Mouse (Mus musculus) MEL (cell line): ENCODE measurements around the gene Lmo2. TPM values are rescaled to one million over a fixed set of nuclear protein-coding genes. Genes with fewer than 3 reads are reported as not detected.
A peak's percentile ranks its signal among the peaks of the same experiment; 100 is the strongest.

Experiments
- DNase-seq: peaks from one replicate; pipeline ENCODE4 v3.0.0; 2011; ENCODE audit warnings: low read depth, low spot score
- H3K27ac ChIP-seq: 2 replicates; pipeline ENCODE4 v1.5.1; 2012; ENCODE audit warnings: low read depth, mild to moderate bottlenecking, control low read depth, low read length, moderate library complexity; ENCODE audit not compliant: control insufficient read depth
- H3K27me3 ChIP-seq, 2 experiments: fragments of 150-350 bp in 1 of 2; sonication (generic) in 1 of 2; 2 replicates each; pipeline ENCODE4 v1.6.1; 2012; ENCODE audit warnings: low read length in 2 of 2, mild to moderate bottlenecking in 2 of 2, improper control_type of control experiment in 1 of 2, moderate library complexity in 1 of 2; ENCODE audit not compliant: insufficient read depth in 2 of 2, control insufficient read depth in 1 of 2
- H3K36me3 ChIP-seq, 2 experiments: 2 replicates each; pipeline ENCODE4 v1.6.1; 2012 to 2014; ENCODE audit warnings: low read length in 2 of 2, improper control_type of control experiment in 1 of 2, inconsistent platforms in 1 of 2, mild to moderate bottlenecking in 1 of 2; ENCODE audit not compliant: insufficient read depth in 2 of 2, control insufficient read depth in 1 of 2
- H3K4me1 ChIP-seq, 2 experiments: fragments of 150-350 bp in 1 of 2; sonication (generic) in 1 of 2; 2 replicates each; pipeline ENCODE4 v1.6.1; 2012; ENCODE audit warnings: low read length in 2 of 2, improper control_type of control experiment in 1 of 2, mild to moderate bottlenecking in 1 of 2; ENCODE audit not compliant: insufficient read depth in 2 of 2, control insufficient read depth in 1 of 2
- H3K4me3 ChIP-seq, 2 experiments: fragments of 150-350 bp in 1 of 2; sonication (generic) in 1 of 2; 2 replicates each; pipeline ENCODE4 v1.5.1; 2012; ENCODE audit warnings: low read depth in 2 of 2, low read length in 2 of 2, mild to moderate bottlenecking in 2 of 2, moderate library complexity in 2 of 2, control low read depth in 1 of 2, improper control_type of control experiment in 1 of 2; ENCODE audit not compliant: control insufficient read depth in 1 of 2, insufficient read depth in 1 of 2
- H3K79me2 ChIP-seq: 2 replicates; pipeline ENCODE4 v1.6.1; 2012; ENCODE audit warnings: mild to moderate bottlenecking, low read length, moderate library complexity; ENCODE audit not compliant: control insufficient read depth, poor library complexity, insufficient read depth
- H3K9ac ChIP-seq: 2 replicates; pipeline ENCODE4 v1.6.1; 2012; ENCODE audit warnings: low read depth, mild to moderate bottlenecking, control low read depth, low read length, moderate library complexity; ENCODE audit not compliant: control insufficient read depth, poor library complexity, severe bottlenecking
- H3K9me3 ChIP-seq: fragments of 150-350 bp; sonication (generic); replicated peaks from 2 replicates; pipeline ENCODE4 v1.6.1; 2012; ENCODE audit warnings: mild to moderate bottlenecking, low read length, improper control_type of control experiment, moderate library complexity; ENCODE audit not compliant: insufficient read depth
- BHLHE40 ChIP-seq: IDR thresholded peaks from 2 replicates; pipeline ENCODE4 v1.6.1; 2012; ENCODE audit warnings: low read depth, mild to moderate bottlenecking, inconsistent platforms, low read length, improper control_type of control experiment, borderline replicate concordance
- CTCF ChIP-seq, 3 experiments: IDR thresholded peaks in 2 of 3; conservative IDR thresholded peaks in 1 of 3; 2 replicates each; pipeline ENCODE4 v1.5.1; 2011 to 2012; ENCODE audit warnings: low read length in 3 of 3, low read depth in 2 of 3, mild to moderate bottlenecking in 2 of 3, improper control_type of control experiment in 1 of 3, inconsistent platforms in 1 of 3, mixed read lengths in 1 of 3, moderate library complexity in 1 of 3; ENCODE audit not compliant: control insufficient read depth in 1 of 3, insufficient read depth in 1 of 3, poor library complexity in 1 of 3, severe bottlenecking in 1 of 3
- E2F4 ChIP-seq: IDR thresholded peaks from 2 replicates; pipeline ENCODE4 v1.6.1; 2011; ENCODE audit warnings: low read depth, low read length, improper control_type of control experiment, borderline replicate concordance
- ELF1 ChIP-seq: IDR thresholded peaks from 2 replicates; pipeline ENCODE4 v1.6.1; 2014; ENCODE audit warnings: low read depth, mild to moderate bottlenecking, inconsistent platforms, low read length, improper control_type of control experiment, moderate library complexity
- EP300 ChIP-seq, 2 experiments: IDR thresholded peaks; 2 replicates each; pipeline ENCODE4 v1.6.1; 2011; ENCODE audit warnings: improper control_type of control experiment in 2 of 2, low read length in 2 of 2, low read depth in 1 of 2, mild to moderate bottlenecking in 1 of 2
- ETS1 ChIP-seq: IDR thresholded peaks from 2 replicates; pipeline ENCODE4 v1.6.1; 2012; ENCODE audit warnings: low read depth, mild to moderate bottlenecking, inconsistent platforms, low read length, improper control_type of control experiment, moderate library complexity
- GATA1 ChIP-seq: IDR thresholded peaks from 2 replicates; pipeline ENCODE4 v1.6.1; 2011; ENCODE audit warnings: low read depth, low read length, improper control_type of control experiment
- JUND ChIP-seq: IDR thresholded peaks from 2 replicates; pipeline ENCODE4 v1.6.1; 2011; ENCODE audit warnings: low read depth, mild to moderate bottlenecking, improper control_type of control experiment, low read length
- MAX ChIP-seq: IDR thresholded peaks from 2 replicates; pipeline ENCODE4 v1.6.1; 2011; ENCODE audit warnings: low read length, improper control_type of control experiment
- MAZ ChIP-seq: IDR thresholded peaks from 2 replicates; pipeline ENCODE4 v1.6.1; 2012; ENCODE audit warnings: low read depth, mild to moderate bottlenecking, inconsistent platforms, low read length, improper control_type of control experiment
- MYC ChIP-seq: IDR thresholded peaks from 2 replicates; pipeline ENCODE4 v1.6.1; 2011; ENCODE audit warnings: low read depth, mild to moderate bottlenecking, low read length, improper control_type of control experiment, moderate library complexity
- NRF1 ChIP-seq: IDR thresholded peaks from 2 replicates; pipeline ENCODE4 v1.6.1; 2014; ENCODE audit warnings: low read depth, mild to moderate bottlenecking, inconsistent platforms, low read length, improper control_type of control experiment, moderate library complexity; ENCODE audit not compliant: poor library complexity, insufficient read depth, severe bottlenecking
- POLR2AphosphoS5 ChIP-seq: IDR thresholded peaks from 2 replicates; pipeline ENCODE4 v1.6.1; 2012; ENCODE audit warnings: low read depth, borderline replicate concordance, mild to moderate bottlenecking, inconsistent platforms, low read length, moderate library complexity, mixed read lengths
- RCOR1 ChIP-seq: IDR thresholded peaks from 2 replicates; pipeline ENCODE4 v1.6.1; 2012; ENCODE audit warnings: low read depth, mild to moderate bottlenecking, inconsistent platforms, low read length, improper control_type of control experiment
- SMC3 ChIP-seq: IDR thresholded peaks from 2 replicates; pipeline ENCODE4 v1.6.1; 2011; ENCODE audit warnings: low read depth, low read length, improper control_type of control experiment
- TAL1 ChIP-seq: IDR thresholded peaks from 2 replicates; pipeline ENCODE4 v1.6.1; 2012; ENCODE audit warnings: mild to moderate bottlenecking, inconsistent platforms, low read length, moderate library complexity, mixed read lengths
- TCF12 ChIP-seq: IDR thresholded peaks from 2 replicates; pipeline ENCODE4 v1.6.1; 2014; ENCODE audit warnings: low read depth, mild to moderate bottlenecking, inconsistent platforms, low read length, improper control_type of control experiment, moderate library complexity
- UBTF ChIP-seq: IDR thresholded peaks from 2 replicates; pipeline ENCODE4 v1.6.1; 2012; ENCODE audit warnings: low read depth, mild to moderate bottlenecking, inconsistent platforms, low read length, improper control_type of control experiment, moderate library complexity, borderline replicate concordance; ENCODE audit not compliant: insufficient read depth
- USF1 ChIP-seq: IDR thresholded peaks from 2 replicates; pipeline ENCODE4 v1.6.1; 2014; ENCODE audit warnings: low read depth, mild to moderate bottlenecking, inconsistent platforms, low read length, improper control_type of control experiment, moderate library complexity
- ZKSCAN1 ChIP-seq: IDR thresholded peaks from 2 replicates; pipeline ENCODE4 v1.6.1; 2012; ENCODE audit warnings: low read depth, mild to moderate bottlenecking, inconsistent platforms, low read length, improper control_type of control experiment, moderate library complexity
- polyA plus RNA-seq, 2 experiments: library from polyadenylated mRNA; stranded (reverse) in 1 of 2; unstranded in 1 of 2; fragments of >175 nt in 1 of 2; fragments of >200 nt in 1 of 2; gene quantifications; 2 replicates each; pipeline versions ENCODE4 v1.2.1 to v1.2.4; 2012; ENCODE audit warnings: low replicate concordance in 2 of 2, low read depth in 1 of 2; ENCODE audit not compliant: insufficient read length in 2 of 2, insufficient read depth in 1 of 2, missing spikeins in 1 of 2
- total RNA-seq: library from RNA; depleted of rRNA; stranded (reverse); fragments of 300-350 nt; gene quantifications from 2 replicates; pipeline ENCODE4 v1.2.3, GENCODE M21; 2012

Gene Lmo2
- total and polyA plus RNA-seq, 3 experiments: 96.2 to 278 (median 184) TPM

DNA sequence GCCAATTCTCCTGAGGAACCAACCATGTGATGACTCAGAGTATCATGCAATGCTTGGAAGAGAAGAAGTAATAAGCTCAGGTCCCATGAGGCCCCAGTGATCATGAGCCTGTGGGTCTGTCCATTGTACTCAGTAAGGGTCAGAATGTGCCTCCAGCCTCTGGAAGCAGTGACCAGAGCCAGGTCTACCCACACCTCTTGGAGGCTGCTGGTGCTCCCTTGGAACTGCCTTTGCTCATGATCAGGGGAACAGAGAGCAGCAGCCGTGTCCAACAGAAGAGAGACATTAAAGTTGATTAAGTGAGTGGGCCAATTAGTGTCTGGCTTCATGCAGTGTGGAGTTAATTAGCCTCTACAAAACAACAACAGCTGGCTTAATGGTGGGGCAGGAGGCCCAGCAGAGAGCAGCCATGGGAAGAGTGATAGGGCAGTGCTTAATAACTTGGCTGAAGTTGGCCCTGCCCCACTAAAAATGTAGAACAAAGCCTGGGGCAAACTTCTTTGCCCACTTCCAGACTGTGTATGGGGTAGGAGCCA is 30.1 kb upstream of the Lmo2 start:
- H3K4me1 ChIP-seq: peaks cover 5 to 22% of the 10 kb centered on the region in 2 experiments; a peak in 3 of 4 replicates
- no peak overlapping the region for H3K27ac ChIP-seq
- H3K79me2 ChIP-seq: no peaks in the 10 kb centered on the region; the same call in 1 of the 2 replicates
- no peaks in the 10 kb centered on the region for H3K27me3 ChIP-seq
- H3K36me3 ChIP-seq: peaks cover 0 to 7% of the 10 kb centered on the region in 2 experiments; a peak in 2 of 4 replicates
- H3K9me3 ChIP-seq: no peaks in the 10 kb centered on the region
- no peak overlapping the region for H3K4me3 ChIP-seq
- no peak for DNase-seq
- H3K9ac ChIP-seq: no peak overlapping the region
- TF ChIP-seq BHLHE40 (no peak), MAZ (no peak), EP300 (IDR thresholded peaks at IDR 0.05; ENCODE audit: low read depth in 1 of 2, low read length in 2 of 2) (no peak), ETS1 (no peak), RCOR1 (no peak), POLR2AphosphoS5 (no peak), TAL1 (no peak), USF1 (no peak), ZKSCAN1 (no peak), JUND (no peak), SMC3 (no peak), UBTF (no peak)
- TF ChIP-seq, all 39 proteins: peak for 0

DNA sequence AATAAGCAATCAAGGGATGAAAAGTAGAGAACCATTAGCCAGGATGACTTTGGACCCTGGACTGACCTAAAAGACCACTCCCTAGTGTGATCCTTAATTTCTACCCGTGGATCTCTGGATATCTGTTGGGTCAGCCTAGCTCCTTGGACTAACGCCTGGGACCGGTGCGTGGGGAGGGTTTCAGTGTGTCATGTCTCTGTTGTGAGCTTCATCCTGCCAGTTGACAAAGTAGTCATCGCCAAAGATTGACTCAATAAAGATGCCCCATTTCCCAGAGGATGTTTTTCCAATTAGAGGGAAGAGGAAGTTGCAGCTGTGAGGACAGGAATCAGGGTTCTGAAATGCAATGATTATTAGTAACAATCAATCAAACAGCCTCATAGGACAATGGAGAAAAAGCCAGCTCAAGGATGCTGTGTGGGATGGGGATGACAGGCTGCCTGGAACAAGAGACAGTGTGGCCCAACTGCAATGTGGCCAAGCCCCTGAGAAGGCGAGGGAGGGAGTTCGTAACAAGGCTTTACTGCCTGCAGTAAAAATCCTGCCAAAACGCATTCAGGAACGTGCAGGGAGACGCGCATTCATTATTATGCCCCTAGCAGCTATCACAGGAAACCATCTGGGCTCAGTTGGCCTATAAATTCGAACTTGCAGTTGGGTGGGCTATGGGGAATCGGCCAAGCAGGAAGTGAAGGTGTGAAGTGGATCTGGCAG is 27.3 kb upstream of the Lmo2 start:
- H3K9ac ChIP-seq: peak overlapping the region; percentile 69
- TF ChIP-seq E2F4: no peak
- TF ChIP-seq MAX: 0 out of 2 replicates have a peak, but pooled peaks have one; percentile 17
- peak; percentile 50; the same call in 1 of the 2 replicates for TF ChIP-seq GATA1
- peak; percentile 21; the same call in 1 of the 2 replicates for TF ChIP-seq RCOR1
- peak; percentile 50; the same call in 1 of the 2 replicates for TF ChIP-seq ELF1
- no peak for TF ChIP-seq CTCF (IDR thresholded peaks at IDR 0.05 in 2 of 3, conservative IDR thresholded peaks at IDR 0.05 in 1 of 3; ENCODE audit: control insufficient read depth in 1 of 3, insufficient read depth in 1 of 3, low read depth in 2 of 3, low read length in 3 of 3, poor library complexity in 1 of 3, severe bottlenecking in 1 of 3)
- TF ChIP-seq EP300 (IDR thresholded peaks at IDR 0.05; ENCODE audit: low read depth in 1 of 2, low read length in 2 of 2): peak in 1 of 2 experiments; percentile 77; a peak in 3 of 4 replicates
- peak; percentile 63 for TF ChIP-seq TAL1
- peak; percentile 44; the same call in 1 of the 2 replicates for TF ChIP-seq BHLHE40
- no peak for TF ChIP-seq NRF1
- TF ChIP-seq MYC: 0 out of 2 replicates have a peak, but pooled peaks have one; percentile 38
- TF ChIP-seq ETS1: peak; percentile 45; the same call in 1 of the 2 replicates
- peak; percentile 69 for TF ChIP-seq TCF12
- H3K4me1 ChIP-seq: peaks cover 13 to 28% of the 10 kb centered on the region in 2 experiments
- H3K27me3 ChIP-seq: no peaks in the 10 kb centered on the region
- peak overlapping the region; percentile 83 for H3K27ac ChIP-seq
- H3K4me3 ChIP-seq: peak overlapping the region in 1 of 2 experiments; percentile 15; a peak in 2 of 4 replicates
- H3K9me3 ChIP-seq: no peaks in the 10 kb centered on the region
- peaks cover 0 to 14% of the 10 kb centered on the region in 2 experiments; a peak in 2 of 4 replicates for H3K36me3 ChIP-seq
- DNase-seq: peak; percentile 84
- H3K79me2 ChIP-seq: no peaks in the 10 kb centered on the region; the same call in 1 of the 2 replicates
